Mouse (Mus musculus) CD4-positive, CD25-positive, alpha-beta regulatory T cell, adult 4 months (primary cell): Measurements from ENCODE around the gene Ddb1. TPM values are rescaled to one million over a fixed set of nuclear protein-coding genes. Genes with fewer than 3 reads are reported as not detected.

Experiments used
- ATAC-seq: one replicate; pipeline ENCODE4 v1.8.0; 2017
- polyA plus RNA-seq, 2 experiments: library from polyadenylated mRNA; unstranded; fragments of 100-300 nt; shearing (Covaris generic); gene quantifications; one replicate each; pipeline ENCODE4 v1.2.1; 2017

Ddb1 gene
- polyA plus RNA-seq, 2 experiments from 2014 or later = 104 to 182 TPM

- ATAC-seq = no peak
Measured at GRCm38 (mm10) chr19:10662665-10663064, 57.5 kb downstream of the Ddb1 start.

GRCm38 (mm10) chr19:10665093-10665492 lies 60.0 kb downstream of the Ddb1 start:
- no peak for ATAC-seq

GRCm38 (mm10) chr19:10665499-10665898 lies 60.4 kb downstream of the Ddb1 start:
- ATAC-seq = no peak

GRCm38 (mm10) chr19:10671319-10671718 lies 66.2 kb downstream of the Ddb1 start:
- ATAC-seq = no peak

- ATAC-seq = no peak
Measured at GRCm38 (mm10) chr19:10671854-10672417, 66.8 kb downstream of the Ddb1 start.

GRCm38 (mm10) chr19:10673275-10673674 lies 68.1 kb downstream of the Ddb1 start:
- no peak for ATAC-seq

- ATAC-seq = no peak
Measured at GRCm38 (mm10) chr19:10676656-10677055, 71.5 kb downstream of the Ddb1 start.

- peak; percentile 41 for ATAC-seq
Measured at GRCm38 (mm10) chr19:10677915-10678771, 73.0 kb downstream of the Ddb1 start, which contains the start of gene Pga5. Gene Pga5, minus strand, starts transcription at chr19:10678071.

GRCm38 (mm10) chr19:10678772-10679067 lies 73.6 kb downstream of the Ddb1 start:
- no peak for ATAC-seq

Other genes with a start within 250 kb of the Ddb1 start
- not detected for gene Syt7, start 216.2 kb upstream of the Ddb1 start, polyA plus RNA-seq
- not detected for gene Lrrc10b, start 147.9 kb upstream of the Ddb1 start, polyA plus RNA-seq
- gene Ppp1r32, start 122.4 kb upstream of the Ddb1 start, polyA plus RNA-seq = 1 to 10 TPM in 1 of 2 experiments, under 1 TPM in 1; 0.31 to 1.4 TPM
- 10 to 100 TPM; 59.0 to 79.6 TPM for gene Cpsf7, start 80.1 kb upstream of the Ddb1 start, polyA plus RNA-seq
- 100 to 1,000 TPM in 1 of 2 experiments, 10 to 100 TPM in 1; 92.6 to 104 TPM for gene Sdhaf2, start 79.2 kb upstream of the Ddb1 start, polyA plus RNA-seq
- gene Tmem216, start 49.1 kb upstream of the Ddb1 start, polyA plus RNA-seq = 10 to 100 TPM; 10.7 to 13.6 TPM
- 10 to 100 TPM; 39.1 to 52.7 TPM for gene Cyb561a3, start 28.2 kb upstream of the Ddb1 start, polyA plus RNA-seq
- 10 to 100 TPM; 19.3 to 23.0 TPM for gene Tmem138, start 28.0 kb upstream of the Ddb1 start, polyA plus RNA-seq
- 10 to 100 TPM in 1 of 2 experiments, 1 to 10 TPM in 1; 9.2 to 12.7 TPM for gene Tkfc, start 327 bp downstream of the Ddb1 start, polyA plus RNA-seq
- not detected for gene Vwce, start 28.9 kb downstream of the Ddb1 start, polyA plus RNA-seq
- not detected for gene Pga5, start 72.7 kb downstream of the Ddb1 start, polyA plus RNA-seq
- gene Vps37c, start 83.4 kb downstream of the Ddb1 start, polyA plus RNA-seq = 10 to 100 TPM; 14.5 to 15.7 TPM
- 100 to 1,000 TPM; 449 to 646 TPM for gene Cd5, start 133.7 kb downstream of the Ddb1 start, polyA plus RNA-seq
- gene Cd6, start 224.7 kb downstream of the Ddb1 start, polyA plus RNA-seq = 100 to 1,000 TPM; 464 to 904 TPM
- gene Slc15a3, start 234.4 kb downstream of the Ddb1 start, polyA plus RNA-seq = 1 to 10 TPM; 2.0 to 4.2 TPM